Mouse (Mus musculus): Measurements from ENCODE around the gene D430019H16Rik.

GRCm38 (mm10) chr12:105455063-105455559, 1.5 kb downstream of the D430019H16Rik start:
- TF ChIP-seq POLR2A (IDR thresholded peaks at IDR 0.05; ENCODE audit: borderline replicate concordance, insufficient read depth, low read length) (no peak), CTCF (IDR thresholded peaks at IDR 0.05; ENCODE audit: borderline replicate concordance, insufficient read depth, low read depth, low read length) (no peak)

Data from cerebellum, adult 2 months (tissue).